Mouse (Mus musculus): Measurements from ENCODE around the gene Armc7.
"Not testable (repeated sequence)": the region's sequence is repeated elsewhere in the genome, so short reads cannot be mapped to it uniquely, and the experiment has no call there.

Gene Armc7

DNA sequence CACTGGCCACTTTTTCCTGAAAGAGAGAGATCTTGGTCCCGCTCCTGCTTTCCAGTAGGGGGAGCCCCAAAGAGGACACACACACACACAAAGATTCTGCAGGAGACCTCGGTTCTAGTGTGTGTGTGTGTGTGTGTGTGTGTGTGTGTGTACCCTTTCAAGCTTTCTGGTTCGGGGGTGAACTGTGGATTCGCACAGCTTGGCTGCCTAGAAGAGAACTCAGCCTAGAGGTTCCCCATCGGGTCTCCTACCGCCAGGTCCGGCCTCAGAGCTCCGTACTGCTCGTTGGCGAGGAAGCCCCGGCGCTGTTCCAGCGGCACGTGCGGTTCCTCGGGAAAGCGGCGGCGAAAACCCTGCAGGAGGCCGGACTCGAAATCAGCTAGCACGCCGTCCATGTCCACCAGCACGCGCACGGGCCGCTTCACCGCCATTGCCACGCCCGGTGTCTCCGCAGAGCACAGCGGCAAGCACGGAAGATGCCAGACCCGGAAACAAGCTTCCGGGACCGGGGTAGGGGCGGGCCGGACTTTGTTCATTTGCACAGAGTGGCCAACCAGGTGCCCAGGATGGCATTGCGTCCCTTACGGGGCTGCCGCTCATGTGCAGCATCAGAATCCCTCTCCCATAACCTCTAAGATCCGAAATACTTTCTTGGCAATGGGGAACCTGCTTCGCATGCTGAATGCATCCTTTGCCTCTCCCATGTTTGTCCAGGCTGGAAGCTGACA is 16.1 kb downstream of the Armc7 start, which contains the start of gene Nt5c:
TSS of gene Nt5c (minus strand) at position 507 of the 728 bp plus-strand sequence.
- Histone ChIP-seq H3K27me3 (ENCODE audit: insufficient read depth, low read length) (peaks cover 18% of the 10 kb centered on the region), H3K4me3 (replicated peaks; ENCODE audit: low read length) (peak within 1 kb of the TSS; percentile 86), H3K36me3 (ENCODE audit: insufficient read depth, low read length) (peaks cover 37% of the 10 kb centered on the region), H3K9me3 (ENCODE audit: low read length) (no peaks in the 10 kb centered on the region), H3K4me1 (replicated peaks; ENCODE audit: low read depth, low read length) (peaks cover 35% of the 10 kb centered on the region)
- peak; percentile 54 for TF ChIP-seq CTCF (conservative IDR thresholded peaks at IDR 0.05; ENCODE audit: low read length)
- no peak for TF ChIP-seq NANOG (IDR thresholded peaks at IDR 0.05; ENCODE audit: borderline replicate concordance, low read length)

GRCm38 (mm10) chr11:115492387-115492786 is 16.9 kb downstream of the Armc7 start:
- H3K9me3 ChIP-seq (ENCODE audit: low read length), result no peaks in the 10 kb centered on the region
- peak overlapping the region; percentile 86; the same call in 1 of the 2 replicates for H3K4me3 ChIP-seq (replicated peaks; ENCODE audit: low read length)
- H3K4me1 ChIP-seq (replicated peaks; ENCODE audit: low read depth, low read length), result peaks cover 40% of the 10 kb centered on the region
- peaks cover 18% of the 10 kb centered on the region for H3K27me3 ChIP-seq (ENCODE audit: insufficient read depth, low read length)
- no peak for TF ChIP-seq CTCF (conservative IDR thresholded peaks at IDR 0.05; ENCODE audit: low read length)
- TF ChIP-seq POU5F1 (IDR thresholded peaks at IDR 0.05; ENCODE audit: borderline replicate concordance, low read length), result no peak
- no peak for TF ChIP-seq NANOG (IDR thresholded peaks at IDR 0.05; ENCODE audit: borderline replicate concordance, low read length)
- peaks cover 40% of the 10 kb centered on the region for H3K36me3 ChIP-seq (ENCODE audit: insufficient read depth, low read length)

DNA sequence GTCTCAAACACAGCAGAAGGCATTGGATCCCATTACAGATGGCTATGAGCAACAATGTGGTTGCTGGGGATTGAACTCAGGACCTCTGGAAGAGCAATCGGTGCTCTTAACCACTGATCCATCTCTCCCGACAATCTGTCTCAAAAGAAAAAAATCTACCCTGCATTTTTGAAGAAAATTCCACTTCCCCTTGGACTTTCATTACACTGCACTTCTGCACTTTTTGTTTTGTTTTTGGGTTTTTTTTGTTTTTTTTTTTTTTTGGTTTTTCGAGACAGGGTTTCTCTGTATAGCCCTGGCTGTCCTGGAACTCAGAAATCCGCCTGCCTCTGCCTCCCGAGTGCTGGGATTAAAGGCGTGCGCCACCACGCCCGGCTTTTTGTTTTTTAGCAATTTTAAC is 21.1 kb downstream of the Armc7 start:
- not testable (repeated sequence) for H3K4me3 ChIP-seq (replicated peaks; ENCODE audit: low read length); H3K9me3 ChIP-seq (ENCODE audit: low read length)
- peaks cover 46% of the 10 kb centered on the region for H3K36me3 ChIP-seq (ENCODE audit: insufficient read depth, low read length)
- H3K27me3 ChIP-seq (ENCODE audit: insufficient read depth, low read length), result peaks cover 18% of the 10 kb centered on the region
- peaks cover 37% of the 10 kb centered on the region for H3K4me1 ChIP-seq (replicated peaks; ENCODE audit: low read depth, low read length)

- TF ChIP-seq POU5F1 (IDR thresholded peaks at IDR 0.05; ENCODE audit: borderline replicate concordance, low read length), result no peak
- no peak for TF ChIP-seq CTCF (conservative IDR thresholded peaks at IDR 0.05; ENCODE audit: low read length)
- no peak for TF ChIP-seq NANOG (IDR thresholded peaks at IDR 0.05; ENCODE audit: borderline replicate concordance, low read length)
- no peaks in the 10 kb centered on the region for H3K9me3 ChIP-seq (ENCODE audit: low read length)
- H3K4me3 ChIP-seq (replicated peaks; ENCODE audit: low read length), result no peak overlapping the region
- H3K27me3 ChIP-seq (ENCODE audit: insufficient read depth, low read length), result no peaks in the 10 kb centered on the region
- peaks cover 70% of the 10 kb centered on the region for H3K36me3 ChIP-seq (ENCODE audit: insufficient read depth, low read length)
- H3K4me1 ChIP-seq (replicated peaks; ENCODE audit: low read depth, low read length), result peaks cover 68% of the 10 kb centered on the region
These were observed 27.2 kb downstream of the Armc7 start for GRCm38 (mm10) chr11:115502636-115503035.

DNA sequence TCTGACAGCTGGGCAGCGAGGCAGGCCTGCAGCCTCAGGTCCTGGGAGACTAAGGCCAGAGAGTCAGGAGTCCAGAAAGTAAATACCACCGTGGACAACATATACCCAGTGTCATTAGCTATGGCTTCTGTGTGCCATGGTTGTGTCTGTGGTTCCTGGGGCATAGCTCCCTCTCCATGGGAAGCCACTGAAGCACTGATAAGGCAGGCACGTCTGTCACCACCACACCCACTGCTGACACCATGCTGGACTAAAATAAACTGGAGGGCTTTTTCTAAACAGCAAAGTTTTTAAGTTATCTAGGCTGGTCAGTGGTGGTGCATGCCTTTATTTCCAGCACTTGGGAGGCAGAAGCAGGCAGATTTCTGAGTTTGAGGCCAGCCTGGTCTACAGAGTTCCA is 31.1 kb downstream of the Armc7 start:
- H3K4me3 ChIP-seq (replicated peaks; ENCODE audit: low read length), result no peak overlapping the region
- TF ChIP-seq CTCF (conservative IDR thresholded peaks at IDR 0.05; ENCODE audit: low read length) (no peak), NANOG (IDR thresholded peaks at IDR 0.05; ENCODE audit: borderline replicate concordance, low read length) (no peak), POU5F1 (IDR thresholded peaks at IDR 0.05; ENCODE audit: borderline replicate concordance, low read length) (no peak)
- H3K36me3 ChIP-seq (ENCODE audit: insufficient read depth, low read length), result peaks cover 62% of the 10 kb centered on the region
- no peaks in the 10 kb centered on the region for H3K9me3 ChIP-seq (ENCODE audit: low read length)
- H3K27me3 ChIP-seq (ENCODE audit: insufficient read depth, low read length), result no peaks in the 10 kb centered on the region
- H3K4me1 ChIP-seq (replicated peaks; ENCODE audit: low read depth, low read length), result peaks cover 86% of the 10 kb centered on the region

DNA sequence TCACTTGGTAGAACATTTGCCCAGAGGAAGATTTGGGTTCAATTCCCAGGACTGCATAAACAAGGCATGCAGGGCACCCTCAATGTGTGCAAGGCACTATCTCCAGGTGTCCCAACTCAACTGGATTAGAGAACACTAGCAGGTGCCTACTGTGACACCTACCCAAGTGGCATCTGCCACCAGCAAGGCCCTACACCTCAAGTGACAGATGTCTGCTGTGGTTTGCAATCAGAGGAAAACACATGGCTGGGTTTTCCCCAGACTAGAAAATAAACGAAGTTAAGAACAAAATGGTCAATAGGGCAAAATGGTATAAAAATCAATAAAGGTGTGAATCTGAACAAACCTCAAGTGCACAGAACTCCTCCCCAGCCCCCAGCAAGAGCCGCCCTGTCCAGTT is 32.6 kb downstream of the Armc7 start:
- peaks cover 62% of the 10 kb centered on the region for H3K36me3 ChIP-seq (ENCODE audit: insufficient read depth, low read length)
- TF ChIP-seq NANOG (IDR thresholded peaks at IDR 0.05; ENCODE audit: borderline replicate concordance, low read length) (no peak), CTCF (conservative IDR thresholded peaks at IDR 0.05; ENCODE audit: low read length) (no peak), POU5F1 (IDR thresholded peaks at IDR 0.05; ENCODE audit: borderline replicate concordance, low read length) (no peak)
- peaks cover 93% of the 10 kb centered on the region for H3K4me1 ChIP-seq (replicated peaks; ENCODE audit: low read depth, low read length)
- no peaks in the 10 kb centered on the region for H3K9me3 ChIP-seq (ENCODE audit: low read length)
- H3K27me3 ChIP-seq (ENCODE audit: insufficient read depth, low read length), result no peaks in the 10 kb centered on the region
- no peak overlapping the region for H3K4me3 ChIP-seq (replicated peaks; ENCODE audit: low read length)

GRCm38 (mm10) chr11:115509773-115510506 is 34.5 kb downstream of the Armc7 start:
- H3K36me3 ChIP-seq (ENCODE audit: insufficient read depth, low read length), result peaks cover 46% of the 10 kb centered on the region
- no peaks in the 10 kb centered on the region for H3K9me3 ChIP-seq (ENCODE audit: low read length)
- TF ChIP-seq NANOG (IDR thresholded peaks at IDR 0.05; ENCODE audit: borderline replicate concordance, low read length), result no peak
- no peak for TF ChIP-seq POU5F1 (IDR thresholded peaks at IDR 0.05; ENCODE audit: borderline replicate concordance, low read length)
- no peak for TF ChIP-seq CTCF (conservative IDR thresholded peaks at IDR 0.05; ENCODE audit: low read length)
- no peaks in the 10 kb centered on the region for H3K27me3 ChIP-seq (ENCODE audit: insufficient read depth, low read length)
- H3K4me3 ChIP-seq (replicated peaks; ENCODE audit: low read length), result peak overlapping the region; percentile 35
- peaks cover 85% of the 10 kb centered on the region for H3K4me1 ChIP-seq (replicated peaks; ENCODE audit: low read depth, low read length)

DNA sequence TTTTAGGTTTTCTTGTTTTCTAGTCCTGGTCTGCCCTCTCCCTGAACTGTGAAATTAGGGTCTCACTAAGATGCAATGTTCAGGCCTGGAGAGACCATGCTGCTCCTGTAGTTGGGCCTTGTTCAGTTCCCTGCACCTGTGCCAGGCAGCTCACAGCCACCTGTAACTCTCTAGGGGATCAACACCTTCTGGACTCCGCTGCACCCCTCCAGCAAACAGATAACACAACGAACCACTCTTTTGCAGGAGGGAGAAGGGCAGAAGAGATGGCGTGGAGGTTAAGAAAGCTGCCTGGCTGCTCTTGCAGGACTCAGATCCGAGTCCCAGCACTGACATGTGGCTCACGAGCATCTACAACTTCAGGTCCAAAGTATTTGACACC is 35.0 kb downstream of the Armc7 start:
- H3K4me3 ChIP-seq (replicated peaks; ENCODE audit: low read length), result peak overlapping the region; percentile 35
- no peaks in the 10 kb centered on the region for H3K27me3 ChIP-seq (ENCODE audit: insufficient read depth, low read length)
- TF ChIP-seq NANOG (IDR thresholded peaks at IDR 0.05; ENCODE audit: borderline replicate concordance, low read length), result no peak
- no peak for TF ChIP-seq CTCF (conservative IDR thresholded peaks at IDR 0.05; ENCODE audit: low read length)
- TF ChIP-seq POU5F1 (IDR thresholded peaks at IDR 0.05; ENCODE audit: borderline replicate concordance, low read length), result no peak

More for the DNA sequence above, 35.0 kb downstream of the Armc7 start:
- peaks cover 85% of the 10 kb centered on the region for H3K4me1 ChIP-seq (replicated peaks; ENCODE audit: low read depth, low read length)
- no peaks in the 10 kb centered on the region for H3K9me3 ChIP-seq (ENCODE audit: low read length)
- H3K36me3 ChIP-seq (ENCODE audit: insufficient read depth, low read length), result peaks cover 42% of the 10 kb centered on the region
